Comparison of ENCODE assay signal across 23 mouse cellular contexts in genomic region chrX:11204135-11204534, GRCm38 (mm10).
DNase-seq lines count a peak whose midpoint lies in the region; ATAC-seq lines count a peak whose summit lies in the region.
"Had no signal": no experiment of that assay in that cellular context is flagged by ENCODE, and none has a peak within 500 bp of the region (broad histone marks: within the 10 kb centered on the region; RNA-seq: fewer than 3 reads in every experiment).

No protein-coding gene starts in this region.

- no peak overlapping the region for H3K4me3 ChIP-seq in liver, embryonic 16.5 days (ENCODE audit: low read depth, low read length)
- no peak overlapping the region for H3K4me3 ChIP-seq in liver, embryonic 12.5 days
- H3K4me3 ChIP-seq: embryonic facial prominence, embryonic 10.5 days; embryonic facial prominence, embryonic 12.5 days; forebrain, embryonic 13.5 days; forebrain, embryonic 15.5 days had no signal

- no peak overlapping the region for H3K27ac ChIP-seq in liver, embryonic 16.5 days (ENCODE audit: low read length)
- H3K27ac ChIP-seq in liver, embryonic 12.5 days: no peak overlapping the region
- H3K27ac ChIP-seq: embryonic facial prominence, embryonic 10.5 days; embryonic facial prominence, embryonic 12.5 days; forebrain, embryonic 13.5 days; forebrain, embryonic 15.5 days had no signal

- no peaks in the 10 kb centered on the region for H3K9me3 ChIP-seq in liver, embryonic 16.5 days (replicated peaks; ENCODE audit: control insufficient read depth, low read length)
- H3K9me3 ChIP-seq in liver, embryonic 12.5 days (replicated peaks): no peaks in the 10 kb centered on the region
- H3K9me3 ChIP-seq: embryonic facial prominence, embryonic 10.5 days; embryonic facial prominence, embryonic 12.5 days; forebrain, embryonic 13.5 days; forebrain, embryonic 15.5 days; G1E had no signal

- H3K27me3 ChIP-seq in liver, embryonic 16.5 days (ENCODE audit: control insufficient read depth, insufficient read depth, low read depth, low read length): no peaks in the 10 kb centered on the region
- H3K27me3 ChIP-seq in liver, embryonic 12.5 days (replicated peaks): no peaks in the 10 kb centered on the region
- H3K27me3 ChIP-seq: CH12.LX; embryonic facial prominence, embryonic 12.5 days; forebrain, embryonic 13.5 days; forebrain, embryonic 15.5 days had no signal

- no peaks in the 10 kb centered on the region for H3K36me3 ChIP-seq in liver, embryonic 16.5 days (ENCODE audit: control insufficient read depth, insufficient read depth)
- no peaks in the 10 kb centered on the region for H3K36me3 ChIP-seq in liver, embryonic 12.5 days
- H3K36me3 ChIP-seq: embryonic facial prominence, embryonic 10.5 days; embryonic facial prominence, embryonic 12.5 days; forebrain, embryonic 15.5 days; G1E had no signal

- H3K9ac ChIP-seq in liver, embryonic 16.5 days (ENCODE audit: low read depth, low read length): no peak overlapping the region
- H3K9ac ChIP-seq in liver, embryonic 12.5 days: no peak overlapping the region
- H3K9ac ChIP-seq: embryonic facial prominence, embryonic 12.5 days; forebrain, embryonic 13.5 days; forebrain, embryonic 15.5 days; forebrain, postnatal 0 days had no signal

- no peak overlapping the region for H3K4me2 ChIP-seq in liver, embryonic 16.5 days (ENCODE audit: low read depth, low read length)
- no peak overlapping the region for H3K4me2 ChIP-seq in liver, embryonic 12.5 days
- H3K4me2 ChIP-seq: embryonic facial prominence, embryonic 12.5 days; forebrain, embryonic 13.5 days; forebrain, embryonic 15.5 days had no signal

- 0 out of 2 replicates have a peak, but pooled peaks have one; percentile 21 for ATAC-seq in liver, embryonic 16.5 days (ENCODE audit: low read depth)
- no peak for ATAC-seq in liver, embryonic 12.5 days
- ATAC-seq: activated CD4-positive, CD25-positive, alpha-beta regulatory T cell, adult 4 months; CD4-positive, CD25-positive, alpha-beta regulatory T cell, adult 4 months; forebrain, embryonic 13.5 days; forebrain, embryonic 15.5 days; forebrain, postnatal 0 days; Patski had no signal

- WGBS in liver, embryonic 16.5 days (ENCODE audit: insufficient replicate concordance): 52% methylated on average over 2 of the region's 2 CpGs
- WGBS in liver, embryonic 12.5 days (ENCODE audit: insufficient replicate concordance): 67% methylated on average over 2 of the region's 2 CpGs

- no peaks in the 10 kb centered on the region for H3K4me1 ChIP-seq in liver, embryonic 16.5 days (ENCODE audit: control insufficient read depth, low read depth, low read length)
- no peaks in the 10 kb centered on the region for H3K4me1 ChIP-seq in liver, embryonic 12.5 days
- H3K4me1 ChIP-seq: embryonic facial prominence, embryonic 10.5 days; embryonic facial prominence, embryonic 12.5 days; forebrain, embryonic 13.5 days; forebrain, embryonic 15.5 days had no signal

- DNase-seq in adrenal gland, adult (ENCODE audit: inconsistent age in 2 of 2, low spot score in 1 of 2): peak; percentile 4 to 50
- DNase-seq in adrenal gland, postnatal 14 days: no peak
- DNase-seq in adrenal gland, adult 8-10 months: peak; percentile 4
- no peak for DNase-seq in adrenal gland, postnatal 10 days
- DNase-seq: adrenal gland, postnatal 36 days; B cell, adult 2 months; cerebellum, adult 11-12 months; cerebellum, adult 2 months; cerebellum, adult 9-10 months; cerebellum, postnatal 10 days; cerebellum, postnatal 25 days; forebrain, postnatal 0 days had no signal

Comparison
In these comparisons a context has a peak if more than half of its experiments do, and no peak if none do; other contexts are left out.
1. DNase-seq: peak in adrenal gland, adult (2 of 2) and adrenal gland, adult 8-10 months (single experiment); none in adrenal gland, postnatal 14 days (single experiment) and adrenal gland, postnatal 10 days (single experiment).